Mouse (Mus musculus): ENCODE data around the gene Klc1. TPM values are rescaled to one million over a fixed set of nuclear protein-coding genes. Genes with fewer than 3 reads are reported as not detected.

The Klc1 gene
- total RNA-seq, 1 experiment from 2014 or later: 169 TPM

DNA sequence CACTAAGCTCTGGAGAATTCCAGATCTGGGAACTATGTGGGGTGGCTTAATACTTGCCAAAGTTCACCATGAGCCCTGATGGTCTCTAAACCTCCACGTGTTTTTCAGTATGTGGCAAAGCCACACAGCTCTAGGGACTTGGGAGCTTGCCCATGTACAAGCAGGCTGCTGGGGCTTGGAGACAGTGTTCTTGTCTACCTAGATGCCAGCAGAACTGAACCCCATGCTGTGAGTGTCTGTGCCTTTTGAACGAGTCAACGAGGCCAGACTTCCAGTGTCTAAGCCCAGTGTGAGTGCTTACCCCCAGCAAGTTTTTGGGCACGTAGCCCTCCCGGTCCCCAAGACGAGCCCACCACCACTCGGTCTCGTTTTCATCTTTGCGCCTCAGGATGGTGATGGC lies 71.3 kb downstream of the Klc1 start:
- no peak for ATAC-seq (ENCODE audit: extremely low read depth, insufficient number of reproducible peaks, low FRiP score, poor library complexity, severe bottlenecking)

DNA sequence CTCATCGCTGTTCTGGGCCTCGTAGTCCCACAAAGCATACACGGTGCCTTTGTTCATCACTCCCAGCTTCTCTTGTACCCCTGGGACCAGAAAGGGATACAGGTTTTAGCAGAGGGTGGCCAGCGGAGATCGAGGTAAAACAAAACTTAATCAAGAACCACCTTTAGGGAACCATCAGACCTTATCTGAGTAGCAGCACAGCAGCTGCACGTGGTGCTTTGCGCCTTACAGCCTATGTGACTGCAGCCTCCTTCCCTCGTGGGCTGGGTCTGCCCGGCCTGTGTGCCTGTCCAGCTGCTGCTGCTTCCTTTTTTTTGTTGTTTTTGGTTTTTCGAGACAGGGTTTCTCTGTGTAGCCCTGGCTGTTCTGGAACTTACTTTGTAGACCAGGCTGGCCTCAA lies 71.7 kb downstream of the Klc1 start:
- ATAC-seq (ENCODE audit: extremely low read depth, insufficient number of reproducible peaks, low FRiP score, poor library complexity, severe bottlenecking): no peak

DNA sequence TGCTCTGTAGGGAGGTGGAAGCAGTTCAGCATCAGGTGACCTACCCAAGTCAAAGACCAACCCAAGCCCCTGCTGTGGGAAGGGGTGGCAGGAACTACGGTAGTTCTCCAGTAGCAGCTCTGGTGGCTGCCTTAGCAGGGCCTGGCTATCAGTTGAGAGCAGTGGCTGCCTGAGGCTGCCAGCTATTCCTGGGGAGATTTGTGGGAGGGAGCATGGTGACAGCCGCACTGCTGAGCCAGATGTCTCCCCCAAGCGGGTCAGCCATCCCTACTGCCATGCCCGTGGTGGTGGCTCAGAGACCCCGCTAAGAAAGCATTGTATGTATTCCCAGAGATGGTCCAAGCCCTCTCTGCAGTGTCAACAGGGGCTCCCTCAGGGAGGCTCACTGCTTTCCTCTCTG lies 74.0 kb downstream of the Klc1 start:
- no peak for ATAC-seq (ENCODE audit: extremely low read depth, insufficient number of reproducible peaks, low FRiP score, poor library complexity, severe bottlenecking)

DNA sequence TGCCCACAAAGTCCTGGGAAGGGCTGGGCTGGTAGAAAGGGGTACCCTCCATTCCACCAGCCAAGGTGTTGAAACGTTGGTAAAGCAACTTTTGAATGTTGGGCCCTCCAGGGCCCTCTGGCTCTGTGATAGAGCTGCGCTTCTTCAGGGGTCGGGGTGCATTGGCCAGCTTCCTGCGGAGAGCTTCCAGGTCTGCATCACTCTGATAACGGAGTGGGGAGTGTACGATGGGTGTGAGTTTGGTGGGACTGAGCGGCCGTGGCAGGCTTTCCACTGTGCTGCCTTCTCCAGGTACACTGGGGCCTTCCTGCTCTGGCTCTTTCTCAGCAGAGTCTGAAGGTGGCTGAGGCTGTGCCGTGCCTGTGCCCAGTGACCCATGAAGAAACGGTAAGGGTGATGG lies 74.8 kb downstream of the Klc1 start:
- no peak for ATAC-seq (ENCODE audit: extremely low read depth, insufficient number of reproducible peaks, low FRiP score, poor library complexity, severe bottlenecking)

DNA sequence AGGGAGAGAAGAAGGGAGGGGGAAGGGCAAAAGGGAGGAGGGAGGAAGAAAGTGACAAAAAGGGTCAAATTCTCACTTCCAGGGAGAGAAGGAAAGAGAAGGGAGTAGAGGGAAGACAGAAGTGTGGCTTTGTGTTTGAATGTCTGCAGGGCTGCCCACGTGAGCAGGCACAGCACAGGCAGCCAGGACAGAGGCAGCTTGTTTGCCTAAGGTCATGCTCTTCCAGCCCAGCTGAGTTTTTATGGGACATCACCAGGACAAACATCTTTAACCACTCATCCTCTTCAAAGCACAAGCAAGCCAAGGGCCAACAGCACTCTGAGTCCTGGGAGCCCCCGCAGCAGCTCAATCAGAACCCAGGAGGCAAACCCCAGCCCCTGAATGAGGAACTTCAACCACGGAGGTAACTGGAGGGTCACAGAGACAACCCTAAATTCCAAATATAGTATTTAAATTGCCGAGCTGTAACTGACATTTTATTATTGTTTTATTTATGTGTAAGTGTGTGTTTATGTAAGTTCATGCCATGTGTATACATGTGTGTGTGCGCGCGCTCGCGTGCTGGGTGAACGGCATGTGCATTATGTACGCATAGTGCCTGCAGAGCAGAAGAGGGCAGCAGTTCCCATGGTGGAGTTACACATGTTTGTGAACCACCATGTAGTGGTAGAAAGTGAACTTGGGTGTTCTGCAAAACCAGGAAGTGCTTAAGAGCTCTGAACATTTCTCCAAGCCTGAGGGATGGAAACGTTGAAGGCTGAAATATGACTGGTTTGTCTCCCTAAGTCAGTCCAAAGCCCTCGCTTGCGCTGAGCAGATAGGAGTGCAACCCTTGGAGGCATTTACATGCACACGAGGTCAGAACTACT lies 84.2 kb downstream of the Klc1 start:
- no peak for ATAC-seq (ENCODE audit: extremely low read depth, insufficient number of reproducible peaks, low FRiP score, poor library complexity, severe bottlenecking)

DNA sequence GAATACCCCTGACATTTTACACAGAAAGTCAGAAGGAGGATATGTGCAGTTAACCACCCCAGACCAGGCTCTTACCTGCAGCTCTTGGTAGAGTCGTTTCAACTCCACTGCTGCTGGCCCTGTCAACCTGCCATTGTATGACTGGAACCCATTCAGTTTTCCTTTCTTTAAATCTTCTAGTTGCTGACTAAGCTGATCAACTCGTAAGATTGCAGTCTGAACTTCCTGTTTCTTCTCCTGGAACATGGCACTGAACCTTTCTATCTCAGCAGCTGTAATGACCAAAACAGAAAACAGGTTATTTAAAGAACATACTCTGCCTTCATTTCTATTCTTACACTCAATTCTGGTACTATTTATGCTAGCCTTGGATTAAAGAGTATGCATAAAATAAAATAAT lies 84.8 kb downstream of the Klc1 start:
- ATAC-seq (ENCODE audit: extremely low read depth, insufficient number of reproducible peaks, low FRiP score, poor library complexity, severe bottlenecking): no peak

DNA sequence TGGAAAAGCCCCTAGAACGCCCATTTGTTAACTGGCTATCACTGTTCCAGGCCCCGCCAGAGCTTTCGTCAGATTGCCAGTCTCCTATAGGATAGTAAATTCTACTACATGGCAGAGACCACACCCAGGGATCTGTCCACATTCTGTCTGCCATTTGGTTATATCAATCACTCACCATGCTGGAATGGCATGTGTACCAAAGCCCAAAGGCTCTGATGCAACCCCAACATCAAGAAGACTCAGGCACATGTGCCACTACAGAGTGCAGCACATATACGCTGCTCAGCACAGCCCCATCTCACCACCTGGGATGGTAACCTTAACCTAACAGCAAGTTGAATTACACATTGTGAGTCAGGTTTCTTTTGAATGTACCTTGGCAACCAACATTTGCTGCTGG lies 87.3 kb downstream of the Klc1 start:
- ATAC-seq (ENCODE audit: extremely low read depth, insufficient number of reproducible peaks, low FRiP score, poor library complexity, severe bottlenecking): no peak

DNA sequence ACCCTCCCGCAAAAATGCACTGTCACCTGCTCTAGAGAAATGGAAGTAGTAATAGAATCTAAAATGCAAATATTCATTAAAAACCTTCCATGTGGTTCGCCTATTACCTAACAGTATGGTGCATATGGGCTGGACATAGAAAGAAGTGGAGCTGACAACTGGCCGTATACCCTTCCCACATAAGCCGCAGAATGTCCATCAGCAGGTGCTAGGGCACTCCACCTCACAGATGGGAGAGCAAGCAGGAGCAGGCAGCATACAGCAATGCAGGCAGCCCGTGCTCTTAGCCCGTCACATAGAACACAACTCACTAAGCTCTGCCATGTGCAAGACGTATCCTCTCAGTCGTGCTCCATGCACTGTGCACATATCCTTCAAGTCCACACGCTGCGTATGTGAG lies 88.2 kb downstream of the Klc1 start:
- ATAC-seq (ENCODE audit: extremely low read depth, insufficient number of reproducible peaks, low FRiP score, poor library complexity, severe bottlenecking): no peak

DNA sequence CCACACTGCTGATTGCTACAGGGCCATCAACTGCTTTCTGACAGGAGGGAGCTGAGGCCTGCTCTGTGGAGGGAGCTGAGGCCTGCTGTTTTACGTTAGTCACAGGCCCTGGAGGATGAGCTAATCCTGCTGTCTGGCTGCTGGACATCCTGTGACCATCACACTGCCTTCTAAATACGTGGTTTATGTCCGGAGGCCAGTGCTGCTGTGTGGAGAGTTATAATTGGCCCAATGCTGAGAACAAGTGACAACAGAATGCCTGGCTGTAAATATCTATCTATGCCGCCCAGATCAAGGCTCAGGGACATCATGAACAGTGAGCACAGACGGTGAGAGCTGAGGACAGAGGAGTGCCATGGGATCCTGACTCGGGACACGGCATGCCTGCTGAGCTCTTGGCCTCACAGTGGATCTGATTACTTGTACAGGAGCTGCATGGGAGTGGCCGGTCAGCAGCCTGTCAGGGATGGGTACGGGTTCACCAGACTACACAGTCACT lies 89.7 kb downstream of the Klc1 start:
- 0 out of 2 replicates have a peak, but pooled peaks have one; percentile 6 for ATAC-seq (ENCODE audit: extremely low read depth, insufficient number of reproducible peaks, low FRiP score, poor library complexity, severe bottlenecking)

DNA sequence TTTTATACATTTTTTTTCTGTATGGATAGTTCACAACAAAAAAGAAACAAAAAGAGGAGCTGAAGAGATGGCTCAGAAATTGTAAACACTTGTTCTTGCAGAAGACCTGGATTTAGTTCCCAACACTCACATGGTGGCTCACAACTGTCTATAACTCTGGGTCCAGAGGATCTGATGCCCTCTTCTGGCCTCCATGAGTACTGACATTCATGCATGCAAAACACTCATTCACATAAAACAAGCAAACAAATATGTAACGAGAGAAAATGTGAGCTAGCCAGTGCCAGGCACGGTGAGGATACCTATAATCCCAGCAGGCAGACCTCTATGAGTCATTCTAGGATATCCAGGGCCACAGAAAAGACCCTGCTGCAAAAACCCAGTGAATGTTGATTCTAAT lies 92.6 kb downstream of the Klc1 start:
- no peak for ATAC-seq (ENCODE audit: extremely low read depth, insufficient number of reproducible peaks, low FRiP score, poor library complexity, severe bottlenecking)

DNA sequence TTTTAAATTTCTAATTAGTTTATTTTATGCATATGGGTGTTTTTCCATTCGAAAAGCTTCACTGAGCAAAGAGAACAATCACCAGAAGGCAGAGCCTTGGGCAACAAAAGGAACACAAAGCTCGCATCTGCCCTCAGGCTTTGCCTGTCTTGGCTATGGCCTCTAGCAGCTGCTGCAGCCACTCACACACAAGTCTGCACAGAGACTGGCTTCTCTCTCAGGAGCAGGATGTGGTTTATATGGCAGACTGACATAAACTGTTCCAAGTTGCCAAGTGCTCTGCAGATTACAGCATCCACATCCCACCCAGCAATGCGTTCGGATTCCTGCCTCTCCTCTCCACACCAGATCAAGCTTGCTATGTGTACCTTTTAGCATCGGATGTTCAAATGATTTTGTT lies 93.1 kb downstream of the Klc1 start:
- ATAC-seq (ENCODE audit: extremely low read depth, insufficient number of reproducible peaks, low FRiP score, poor library complexity, severe bottlenecking): 0 out of 2 replicates have a peak, but pooled peaks have one; percentile 1

DNA sequence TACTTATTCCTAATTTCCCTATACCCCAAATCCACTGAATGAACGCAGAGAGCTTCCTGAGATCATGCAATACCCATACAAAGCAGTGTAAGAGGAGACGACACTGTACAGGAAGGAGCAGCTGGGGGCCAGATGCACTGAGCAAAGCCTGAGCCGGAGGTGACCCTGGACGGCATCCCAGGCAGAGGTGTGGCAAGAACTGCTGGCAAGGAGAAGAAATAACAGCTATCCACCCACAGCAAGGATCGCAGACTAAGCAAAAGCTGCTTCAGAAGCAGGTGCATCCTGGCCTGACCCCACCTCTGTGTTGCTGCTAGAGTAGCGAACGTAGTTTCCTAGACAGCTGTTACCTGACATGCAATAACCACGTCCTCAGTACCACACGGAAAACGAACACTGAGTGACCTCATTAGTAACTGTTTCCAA lies 94.4 kb downstream of the Klc1 start:
- ATAC-seq (ENCODE audit: extremely low read depth, insufficient number of reproducible peaks, low FRiP score, poor library complexity, severe bottlenecking): no peak

DNA sequence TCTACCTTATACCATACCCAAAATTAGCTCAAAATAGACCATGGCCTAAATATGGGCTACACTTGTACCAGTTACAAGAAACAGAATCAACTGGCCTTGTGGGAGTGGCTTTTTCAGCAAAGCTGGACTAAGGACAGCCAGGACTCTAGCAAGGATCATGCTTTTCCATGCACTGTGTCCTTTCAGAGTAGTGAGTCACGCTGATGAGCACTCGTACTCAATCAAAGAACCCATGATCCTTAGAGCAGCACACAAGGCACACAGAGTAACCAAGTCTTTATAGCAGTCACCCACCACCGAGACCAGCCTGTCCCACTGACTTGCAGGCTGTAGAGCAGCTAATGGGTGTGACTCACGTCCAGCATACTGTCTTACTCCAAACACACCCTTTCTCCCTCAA lies 94.9 kb downstream of the Klc1 start:
- ATAC-seq (ENCODE audit: extremely low read depth, insufficient number of reproducible peaks, low FRiP score, poor library complexity, severe bottlenecking): no peak

DNA sequence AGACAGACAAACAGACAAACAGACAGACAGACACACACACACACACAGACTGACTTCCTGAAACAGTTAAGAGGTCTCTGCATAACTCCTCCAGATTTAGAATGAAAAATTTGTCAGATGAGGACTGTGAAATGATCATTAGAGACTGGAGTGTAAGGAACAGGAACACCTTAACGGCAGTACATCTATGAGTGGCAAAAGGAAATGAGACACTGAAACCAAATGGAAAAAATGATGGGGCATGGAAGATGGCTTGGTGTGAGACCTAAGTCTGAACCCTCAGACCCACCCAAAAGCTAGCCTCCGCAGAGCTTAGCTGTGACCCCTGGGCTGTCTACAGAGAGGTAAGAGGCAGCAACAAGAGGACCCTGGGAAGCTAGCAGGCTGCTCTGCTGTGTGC lies 96.8 kb downstream of the Klc1 start:
- ATAC-seq (ENCODE audit: extremely low read depth, insufficient number of reproducible peaks, low FRiP score, poor library complexity, severe bottlenecking): no peak

Other genes with a start within 250 kb of the Klc1 start
- gene Eif5, start 220.8 kb upstream of the Klc1 start, total RNA-seq (2017): 424 and 432 TPM in 2 replicates
- 125 and 130 TPM in 2 replicates for gene Mark3, start 184.3 kb upstream of the Klc1 start, total RNA-seq (2017)
- gene Ckb, start 86.5 kb upstream of the Klc1 start, total RNA-seq (2017): 4.3 and 4.5 TPM in 2 replicates
- gene Trmt61a, start 80.7 kb upstream of the Klc1 start, total RNA-seq (2017): 2.7 and 3.6 TPM in 2 replicates
- gene Bag5, start 45.6 kb upstream of the Klc1 start, total RNA-seq (2017): 19.8 and 20.5 TPM in 2 replicates
- 19.5 and 25.1 TPM in 2 replicates for gene Apopt1, start 45.6 kb upstream of the Klc1 start, total RNA-seq (2017)
- 0.58 and 0.61 TPM in 2 replicates for gene Xrcc3, start 55.0 kb downstream of the Klc1 start, total RNA-seq (2017)
- 2.3 and 2.9 TPM in 2 replicates for gene Zfyve21, start 55.3 kb downstream of the Klc1 start, total RNA-seq (2017)
- 26.1 and 28.2 TPM in 2 replicates for gene Ppp1r13b, start 149.3 kb downstream of the Klc1 start, total RNA-seq (2017)
- gene Atp5mpl, start 208.1 kb downstream of the Klc1 start, total RNA-seq (2017): 88.4 and 107 TPM in 2 replicates
- 0.37 TPM in 1 of 2 replicates, not detected in the other for gene Tdrd9, start 212.7 kb downstream of the Klc1 start, total RNA-seq (2017)
- gene Rd3l, start 222.5 kb downstream of the Klc1 start, total RNA-seq (2017): not detected in 2 replicates

All from neutrophil, adult 5-6 weeks (primary cell).